Mouse (Mus musculus): ENCODE results near the gene Fance.

DNA sequence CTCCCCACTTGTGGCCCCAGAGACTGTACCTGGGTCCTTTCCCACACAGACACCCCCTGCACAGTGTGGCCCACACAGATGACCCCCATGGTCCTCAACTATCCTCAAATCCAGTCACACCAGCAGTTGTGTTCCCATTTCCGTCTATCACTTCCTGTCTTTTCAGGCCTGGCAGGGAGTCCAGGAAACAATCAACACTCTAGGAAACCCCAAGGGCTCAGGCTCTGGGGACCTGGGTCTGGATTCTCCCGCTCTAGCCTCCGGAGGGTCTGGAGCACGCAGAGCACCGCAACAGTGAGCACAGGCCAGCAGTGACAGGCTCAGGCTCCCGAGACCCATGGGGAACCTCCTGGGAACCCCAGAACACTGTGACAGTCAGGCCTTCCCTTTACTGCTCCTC lies 34.9 kb downstream of the Fance start:
- TF ChIP-seq CTCF (IDR thresholded peaks at IDR 0.05; ENCODE audit: extremely low read depth, insufficient read length, insufficient replicate concordance, low read depth, low read length), result no peak
- TF ChIP-seq POLR2A (IDR thresholded peaks at IDR 0.05; ENCODE audit: low read depth, low read length), result no peak
